Mouse (Mus musculus) small intestine, adult 2 months (tissue): ENCODE data around the gene Il20rb.

Experiments used
- CTCF ChIP-seq: fragments of 200-500 bp; IDR thresholded peaks from 2 replicates; pipeline ENCODE4 v1.5.1; 2012; ENCODE audit warnings: low read depth, mild to moderate bottlenecking, control low read depth, inconsistent platforms, low read length, moderate library complexity, mixed read lengths; ENCODE audit not compliant: insufficient replicate concordance, insufficient read length; ENCODE audit errors: extremely low read depth
- POLR2A ChIP-seq: fragments of 200-500 bp; IDR thresholded peaks from 2 replicates; pipeline ENCODE4 v1.6.1; 2012; ENCODE audit warnings: low read depth, mild to moderate bottlenecking, control low read depth, inconsistent platforms, low read length, moderate library complexity

GRCm38 (mm10) chr9:100462098-100462497 lies 24.5 kb downstream of the Il20rb start:
- TF ChIP-seq CTCF (no peak), POLR2A (no peak)
